Mouse (Mus musculus) bone marrow, adult 2 months (tissue): ENCODE data around the gene Wdtc1. TPM values are rescaled to one million over a fixed set of nuclear protein-coding genes. Genes with fewer than 3 reads are reported as not detected.

Experiments
- H3K27ac ChIP-seq: fragments of 200-500 bp; 2 replicates; pipeline ENCODE4 v1.5.1; 2012; ENCODE audit warnings: low read depth, mild to moderate bottlenecking, control low read depth, inconsistent platforms, low read length; ENCODE audit not compliant: control insufficient read depth, poor library complexity, insufficient read depth
- H3K4me1 ChIP-seq: fragments of 200-500 bp; 2 replicates; pipeline ENCODE4 v1.6.1; 2011; ENCODE audit warnings: low read length; ENCODE audit not compliant: control insufficient read depth, insufficient read depth
- H3K4me3 ChIP-seq: fragments of 200-500 bp; replicated peaks from 2 replicates; pipeline ENCODE3; 2011; ENCODE audit warnings: mild to moderate bottlenecking, low read depth, low read length, control low read depth; ENCODE audit not compliant: control insufficient read depth
- CTCF ChIP-seq: fragments of 200-500 bp; IDR thresholded peaks from 2 replicates; pipeline ENCODE4 v1.5.1; 2011; ENCODE audit warnings: low read length, control low read depth; ENCODE audit not compliant: control insufficient read depth, insufficient read depth
- POLR2A ChIP-seq: fragments of 200-500 bp; IDR thresholded peaks from 2 replicates; pipeline ENCODE4 v1.6.1; 2011; ENCODE audit warnings: low read depth, mild to moderate bottlenecking, control low read depth, low read length, borderline replicate concordance; ENCODE audit not compliant: control insufficient read depth
- WGBS: fragments of 180-500 bp; shearing (Covaris S2); methylation state at CpG from one replicate; pipeline ENCODE4 v1.1.7; 2018; 5-methylcytosine and 5-hydroxymethylcytosine counted together
- polyA plus RNA-seq: library from polyadenylated mRNA; stranded (reverse); fragments of >200 nt; gene quantifications from 2 replicates; pipeline ENCODE4 v1.2.4, GENCODE M21; 2011; ENCODE audit warnings: low replicate concordance; ENCODE audit not compliant: missing spikeins, insufficient read depth, insufficient read length

Wdtc1 gene
- polyA plus RNA-seq, 1 experiment, result 14.6 TPM

DNA sequence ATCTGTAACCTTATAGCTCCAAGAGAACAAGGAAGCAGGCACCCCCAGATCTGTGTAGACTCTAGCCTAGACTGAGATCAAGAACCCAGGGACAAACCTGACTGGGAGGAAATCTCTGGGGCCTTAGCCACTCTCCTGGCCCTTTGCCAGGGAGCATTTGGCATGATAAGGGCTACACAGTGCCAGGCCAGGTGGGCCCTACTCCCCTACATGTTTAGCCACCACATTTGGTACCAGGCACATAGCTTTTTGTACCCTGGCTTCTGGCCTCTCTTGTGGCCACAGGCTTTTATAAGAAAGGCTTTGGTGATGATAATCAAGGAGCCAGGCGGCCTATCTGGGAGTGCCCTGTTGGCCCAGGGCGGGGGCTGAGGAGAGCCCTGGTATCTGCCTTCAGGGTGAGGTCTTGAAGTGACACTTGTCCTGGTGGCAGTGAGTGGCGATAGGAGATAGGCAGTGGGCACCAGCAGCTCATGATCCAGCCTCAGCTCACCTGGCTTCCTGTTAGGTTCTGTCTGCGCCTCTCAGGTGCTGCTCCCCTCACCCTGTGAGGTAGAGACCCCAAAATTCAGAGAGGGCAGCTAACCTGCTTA is 41.8 kb upstream of the Wdtc1 start:
- WGBS, result 61% methylated on average over 4 of the region's 4 CpGs
- Histone ChIP-seq H3K27ac (peak overlapping the region; percentile 32), H3K4me1 (peaks cover 23% of the 10 kb centered on the region), H3K4me3 (no peak overlapping the region)
- TF ChIP-seq POLR2A (no peak), CTCF (no peak)

DNA sequence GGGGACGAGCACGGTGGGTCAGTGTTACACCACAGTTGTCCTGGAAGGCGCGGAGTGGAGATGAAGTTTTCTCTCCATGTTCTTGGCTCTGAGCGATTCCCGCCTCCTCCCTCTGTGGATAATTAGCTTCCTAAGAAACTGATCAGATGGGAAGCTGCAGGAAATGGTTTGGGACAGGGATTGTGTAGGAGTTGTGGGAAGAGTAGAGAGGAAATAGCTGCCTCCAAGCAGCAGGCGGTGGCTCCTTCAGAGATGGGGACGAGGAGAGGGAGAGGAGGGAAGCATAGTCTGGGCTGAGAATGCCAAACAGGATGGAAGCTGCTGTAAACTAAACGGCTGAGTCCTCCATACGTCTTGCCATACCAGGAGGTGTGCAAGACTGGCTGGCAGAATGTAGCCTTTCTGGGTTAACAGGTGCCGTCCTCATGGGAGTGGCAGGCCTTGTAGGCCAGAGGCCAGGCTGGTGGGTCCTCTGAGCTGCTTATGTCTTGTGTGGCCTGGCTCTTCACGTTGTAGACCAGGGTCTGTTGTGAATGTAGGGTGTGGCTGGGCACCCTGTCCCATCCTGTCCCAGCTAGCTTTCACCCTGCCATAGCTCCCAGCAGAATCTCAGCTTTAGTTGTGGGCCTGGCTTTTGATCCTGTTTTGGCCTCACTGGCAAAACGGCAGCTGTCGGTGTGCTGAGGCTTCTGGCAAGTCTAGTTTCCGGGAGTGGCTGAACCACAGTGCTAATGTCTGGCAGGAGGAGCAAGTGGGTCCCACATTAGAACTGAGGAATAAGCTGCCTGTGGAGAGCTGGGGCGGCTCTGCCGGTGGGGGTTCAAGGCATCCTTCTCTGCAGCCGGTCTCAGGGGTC is 38.1 kb upstream of the Wdtc1 start:
- peak overlapping the region; percentile 84 for H3K27ac ChIP-seq

DNA sequence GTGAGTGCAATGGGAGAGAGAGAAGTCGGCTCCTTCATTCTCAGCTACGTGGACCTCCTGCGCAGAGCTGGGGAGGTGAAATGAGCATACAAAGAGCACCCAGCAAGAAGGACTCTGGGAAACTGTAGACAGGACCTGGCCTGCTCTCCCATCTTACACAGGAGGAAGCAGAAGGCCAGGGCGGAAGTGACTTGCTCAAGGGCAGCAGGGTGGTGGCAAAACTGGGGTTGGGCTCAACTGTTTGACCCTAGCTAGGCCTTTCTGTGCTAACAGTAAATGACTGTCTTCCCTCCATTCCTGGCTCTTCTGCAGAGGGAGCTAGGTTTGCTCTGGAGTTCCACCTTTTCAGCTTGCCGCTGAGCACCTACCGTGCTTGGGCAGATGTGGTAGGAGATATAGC is 37.3 kb upstream of the Wdtc1 start:
- no peak overlapping the region for H3K4me3 ChIP-seq
- peaks cover 27% of the 10 kb centered on the region for H3K4me1 ChIP-seq
- 35% methylated on average over 6 of the region's 6 CpGs for WGBS
- peak overlapping the region; percentile 84 for H3K27ac ChIP-seq
- TF ChIP-seq POLR2A (no peak), CTCF (no peak)

More for the DNA sequence above, 38.1 kb upstream of the Wdtc1 start:
- TF ChIP-seq CTCF, result no peak
- TF ChIP-seq POLR2A, result no peak
- Histone ChIP-seq H3K4me1 (peaks cover 29% of the 10 kb centered on the region), H3K4me3 (no peak overlapping the region)
- WGBS, result 49% methylated on average over 18 of the region's 18 CpGs

DNA sequence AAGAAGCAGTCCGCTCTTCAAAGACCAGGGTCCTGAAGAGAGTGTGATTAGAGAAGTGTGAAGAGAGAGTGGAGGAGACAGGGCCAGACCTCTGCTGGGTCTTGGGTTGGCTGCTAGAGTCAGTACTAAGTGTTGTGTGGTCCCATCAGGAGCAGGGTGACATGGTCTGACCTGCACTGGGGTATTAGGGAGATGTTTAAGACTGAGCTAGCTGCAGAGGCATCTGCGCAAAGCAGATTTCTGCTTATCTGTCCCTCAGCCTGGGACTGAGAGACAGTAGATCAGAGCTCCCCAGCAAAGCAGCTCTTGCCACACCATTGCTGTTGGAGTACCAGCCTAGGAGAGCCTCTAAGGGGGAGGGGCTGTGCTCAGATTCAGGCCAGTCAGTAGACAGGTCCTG is 36.8 kb upstream of the Wdtc1 start:
- Histone ChIP-seq H3K27ac (peak overlapping the region; percentile 84), H3K4me3 (no peak overlapping the region), H3K4me1 (peaks cover 24% of the 10 kb centered on the region)
- TF ChIP-seq CTCF, result no peak
- TF ChIP-seq POLR2A, result no peak
- WGBS, result 51% methylated on average over 2 of the region's 2 CpGs

DNA sequence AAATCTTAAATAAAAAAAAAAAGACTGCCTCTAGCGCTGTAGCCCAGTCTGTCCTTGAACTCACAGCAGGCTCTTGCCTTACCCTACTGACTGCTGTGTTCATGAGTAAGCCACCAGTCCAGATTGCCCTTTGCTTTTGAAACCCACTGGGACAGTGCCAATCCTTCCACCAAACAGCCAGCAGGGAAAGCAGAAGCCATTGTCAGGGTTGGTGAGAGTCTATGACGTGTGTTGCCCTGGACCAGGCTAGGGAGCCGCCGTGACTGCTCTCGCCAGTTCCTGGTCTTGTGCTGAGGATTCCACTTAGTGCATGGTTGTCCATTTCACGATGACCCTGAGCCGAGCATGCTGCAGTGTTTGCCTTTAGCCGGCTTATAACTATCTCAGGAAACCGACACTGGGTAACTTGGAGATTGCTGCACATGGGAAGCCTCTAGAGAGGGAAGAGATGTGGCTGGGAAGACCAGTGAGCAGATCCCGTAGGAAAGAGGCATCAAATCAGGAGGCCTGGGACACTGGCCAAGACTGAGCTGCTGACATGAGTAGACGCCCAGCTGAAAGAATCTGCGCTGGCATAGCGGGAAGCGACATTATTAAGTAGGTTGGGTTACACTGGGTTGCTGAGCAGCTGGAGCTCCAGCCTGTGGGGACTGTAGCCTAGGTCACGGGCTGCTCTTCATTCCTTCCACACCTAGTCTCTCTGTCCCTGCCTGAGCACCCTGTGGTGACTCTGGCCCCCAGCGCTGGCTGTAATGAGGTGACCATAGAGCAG is 35.7 kb upstream of the Wdtc1 start:
- Histone ChIP-seq H3K27ac (peak overlapping the region; percentile 22), H3K4me3 (no peak overlapping the region), H3K4me1 (peaks cover 22% of the 10 kb centered on the region)
- TF ChIP-seq POLR2A (no peak), CTCF (no peak)
- WGBS, result 80% methylated on average over 16 of the region's 16 CpGs

DNA sequence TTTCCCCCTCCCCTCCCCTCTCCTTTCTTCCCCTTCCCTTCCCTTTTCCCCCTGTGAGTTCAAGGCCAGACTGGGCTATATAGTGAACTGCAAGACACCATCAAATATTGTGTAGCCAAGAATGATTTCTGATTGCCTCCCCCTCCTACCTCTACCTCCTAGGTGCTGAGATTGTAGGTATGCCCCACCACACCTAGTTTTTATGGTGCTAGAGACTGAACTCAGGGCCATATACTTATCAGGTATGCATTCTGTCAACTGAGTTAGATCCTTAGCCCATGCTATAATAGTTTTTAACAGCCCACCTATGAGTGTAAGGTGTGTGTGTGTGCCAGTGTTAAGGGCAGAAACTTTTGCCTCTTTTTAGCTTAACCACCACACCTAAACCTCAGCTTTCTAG is 33.8 kb upstream of the Wdtc1 start:
- TF ChIP-seq POLR2A (no peak), CTCF (no peak)

DNA sequence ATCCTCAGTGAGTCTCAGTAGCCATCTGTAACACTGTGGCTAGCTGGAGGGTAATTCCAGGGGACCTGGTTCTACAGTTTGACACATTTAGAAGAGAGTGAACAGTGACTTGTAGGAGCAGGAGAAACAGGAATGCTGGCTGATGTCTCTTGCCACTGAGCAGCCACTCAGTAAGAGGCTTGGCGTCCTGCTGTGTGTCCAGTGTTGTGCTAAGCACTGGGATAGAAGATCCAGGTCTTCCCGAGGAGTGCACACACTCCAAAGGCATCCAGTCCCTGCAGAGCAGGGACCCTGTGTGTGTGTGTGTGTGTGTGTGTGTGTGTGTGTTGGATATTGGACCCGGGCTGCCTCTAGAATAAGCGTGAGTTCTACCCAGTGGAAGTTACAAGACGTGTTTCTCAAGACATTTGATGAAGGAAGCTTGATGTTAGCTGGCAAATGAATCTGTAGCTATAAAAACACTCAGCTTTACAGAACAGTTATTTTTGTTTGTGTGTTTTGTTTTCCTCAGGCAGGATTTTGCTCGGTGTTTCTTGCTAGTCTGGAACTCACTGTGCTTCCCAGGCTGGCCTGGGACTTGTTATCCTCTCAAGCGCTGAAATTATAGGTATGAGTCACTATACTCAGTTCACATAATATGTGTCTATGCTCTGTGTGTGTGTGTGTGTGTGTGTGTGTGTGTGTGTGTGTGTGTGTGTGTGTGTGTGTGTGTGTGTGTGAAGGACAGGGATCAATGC is 32.9 kb upstream of the Wdtc1 start:
- TF ChIP-seq CTCF (no peak), POLR2A (no peak)
- no peak overlapping the region for H3K4me3 ChIP-seq
- H3K27ac ChIP-seq, result no peak overlapping the region
- WGBS, result 82% methylated on average over 7 of the region's 7 CpGs
- peaks cover 17% of the 10 kb centered on the region for H3K4me1 ChIP-seq

More for the DNA sequence above, 33.8 kb upstream of the Wdtc1 start:
- Histone ChIP-seq H3K4me1 (peaks cover 22% of the 10 kb centered on the region), H3K4me3 (no peak overlapping the region), H3K27ac (no peak overlapping the region)

DNA sequence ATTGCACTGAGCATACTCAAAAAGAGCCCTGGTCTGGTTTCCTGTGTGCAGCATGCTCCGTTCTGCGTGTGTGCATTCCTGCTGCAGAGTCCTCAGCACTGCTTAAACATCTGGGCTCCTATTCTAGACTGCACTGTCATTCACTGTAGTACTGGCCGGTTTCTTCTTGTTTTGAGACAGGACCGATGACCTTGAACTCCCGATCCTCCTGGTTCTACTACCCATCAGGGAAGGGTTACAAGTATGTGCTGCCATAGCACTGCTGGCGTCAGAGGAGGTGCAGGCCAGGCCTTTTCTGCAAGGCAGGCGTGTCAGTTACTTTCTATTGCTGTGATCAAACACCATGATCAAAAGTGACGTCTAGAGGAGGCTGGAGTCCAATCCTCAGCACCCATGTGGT is 27.9 kb upstream of the Wdtc1 start:
- no peak overlapping the region for H3K27ac ChIP-seq
- no peak overlapping the region for H3K4me3 ChIP-seq
- TF ChIP-seq POLR2A (no peak), CTCF (no peak)
- 84% methylated on average over 8 of the region's 8 CpGs for WGBS
- H3K4me1 ChIP-seq, result peaks cover 3% of the 10 kb centered on the region; the same call in 1 of the 2 replicates
